Mouse (Mus musculus) urinary bladder, postnatal 25 days (tissue): ENCODE measurements around the gene Mpped1.

Experiments
- DNase-seq: peaks from one replicate; pipeline ENCODE4 v3.0.0; 2022; ENCODE audit warnings: low spot score

The Mpped1 gene

DNA sequence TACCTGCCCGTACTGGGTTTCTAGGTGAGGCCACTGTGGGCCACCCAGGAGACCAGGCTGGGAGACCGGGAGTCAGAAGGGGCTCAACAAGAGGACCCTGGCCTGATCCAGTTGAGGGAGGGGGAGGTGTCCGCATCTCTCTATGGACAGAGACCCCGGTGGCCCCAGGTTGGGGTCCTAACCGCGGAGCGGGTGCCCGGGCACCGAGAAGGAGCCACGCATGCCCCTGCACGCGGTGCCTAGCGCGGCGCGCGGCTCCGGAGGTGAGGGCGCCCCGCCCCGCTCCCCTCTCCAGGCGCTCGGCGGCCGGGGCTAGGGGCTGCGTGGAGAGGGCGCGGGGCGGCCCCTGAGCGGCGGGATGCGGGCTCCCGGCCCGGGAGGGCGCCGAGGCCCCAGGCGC lies at the start of gene Mpped1:
TSS of gene Mpped1 (plus strand) at position 81 of the 400 bp plus-strand sequence.
- no peak for DNase-seq

DNA sequence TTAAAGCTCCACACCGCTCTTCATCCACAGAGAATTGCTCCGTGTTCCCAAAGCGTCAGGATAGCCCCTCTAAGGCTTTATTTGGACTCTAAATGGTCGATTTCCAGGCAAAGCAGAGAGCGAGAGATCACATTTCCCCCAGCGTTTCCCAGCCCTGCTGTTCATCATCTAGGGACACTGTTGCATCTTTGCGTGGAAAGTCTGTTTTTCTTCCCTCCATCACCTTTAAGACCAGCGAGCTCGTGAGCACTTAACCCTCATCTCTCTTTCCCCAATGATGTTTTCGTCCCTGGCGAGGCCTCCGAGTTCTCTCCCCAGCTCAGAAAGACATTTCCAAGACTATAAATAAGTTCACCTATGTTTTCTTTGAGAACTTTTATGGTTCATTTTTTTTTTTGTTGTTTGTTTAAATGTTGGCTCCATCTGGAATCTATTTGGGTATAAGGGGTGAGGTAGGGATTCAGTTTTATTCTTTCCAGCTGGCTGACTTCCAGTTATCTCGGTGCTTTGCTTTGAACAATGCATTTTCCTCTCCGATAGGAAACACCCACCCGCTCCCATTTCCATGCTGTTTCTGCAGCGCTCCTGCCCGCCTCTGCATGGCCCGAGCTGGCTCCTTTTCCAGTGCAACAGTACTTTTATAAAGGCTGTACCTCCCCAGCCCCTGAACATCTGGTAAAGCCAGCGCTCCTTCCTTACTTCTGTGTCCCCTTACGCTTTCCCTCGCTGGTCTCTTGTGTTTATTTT lies 38.4 kb upstream of the Mpped1 start:
- no peak for DNase-seq

DNA sequence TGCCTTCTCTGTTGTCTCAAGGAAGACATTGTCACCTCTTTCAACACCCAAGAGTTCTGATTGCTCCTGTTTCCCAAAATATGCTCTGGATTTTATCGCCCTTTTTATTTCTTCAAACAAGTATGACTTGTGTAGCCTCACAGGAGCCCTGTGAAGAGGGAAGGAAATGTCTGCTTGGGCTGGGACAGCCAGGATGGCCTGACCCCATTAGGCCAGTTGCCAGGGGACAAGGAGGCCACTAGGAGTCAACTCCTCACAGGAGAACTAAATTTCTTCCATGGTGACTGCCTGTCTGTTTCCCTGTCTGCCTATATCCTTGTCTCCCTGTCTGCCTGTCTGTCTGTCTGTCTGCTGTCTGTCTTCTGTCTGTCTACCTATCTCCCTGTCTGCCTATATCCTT lies 37.2 kb upstream of the Mpped1 start:
- DNase-seq: no peak

DNA sequence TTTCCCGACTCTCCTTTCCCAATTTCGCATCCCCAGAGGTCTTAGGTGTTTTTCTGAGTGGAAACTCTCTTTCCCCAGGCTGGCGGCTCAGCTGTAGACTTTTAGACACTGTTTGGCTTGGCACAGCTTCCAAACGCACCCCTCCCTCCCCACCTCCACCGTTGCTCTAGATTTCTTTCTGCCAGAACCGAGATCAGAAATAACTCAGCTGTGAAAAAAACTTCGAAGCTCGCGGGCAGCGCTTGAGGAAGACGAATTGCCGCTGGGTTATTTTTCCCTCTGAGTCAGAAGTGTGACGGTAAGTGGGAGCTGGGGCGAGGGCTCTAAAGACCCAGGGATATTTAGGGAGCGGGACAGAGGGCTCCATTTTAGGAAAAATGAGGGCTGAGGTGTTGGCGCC lies 33.0 kb upstream of the Mpped1 start:
- DNase-seq: no peak

DNA sequence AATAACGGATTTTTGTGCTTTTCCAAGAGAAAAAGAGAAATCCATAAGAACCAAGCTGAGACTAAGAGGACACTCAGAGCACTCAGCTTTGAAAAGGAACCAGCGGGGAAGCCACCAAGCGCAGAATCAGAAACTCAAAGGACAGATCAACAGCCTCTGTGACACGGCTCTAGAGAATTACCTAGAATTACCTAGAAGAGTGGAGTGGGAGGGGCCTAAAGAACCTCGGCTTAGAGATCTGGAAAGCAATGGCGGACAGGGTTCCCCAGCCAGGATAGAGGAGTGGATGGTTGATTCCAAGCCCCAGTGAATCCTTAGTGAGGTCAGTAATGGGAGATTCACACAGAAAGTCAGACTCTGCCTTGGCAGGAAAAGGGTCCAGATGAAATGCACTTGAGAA lies 30.3 kb upstream of the Mpped1 start:
- DNase-seq: no peak

DNA sequence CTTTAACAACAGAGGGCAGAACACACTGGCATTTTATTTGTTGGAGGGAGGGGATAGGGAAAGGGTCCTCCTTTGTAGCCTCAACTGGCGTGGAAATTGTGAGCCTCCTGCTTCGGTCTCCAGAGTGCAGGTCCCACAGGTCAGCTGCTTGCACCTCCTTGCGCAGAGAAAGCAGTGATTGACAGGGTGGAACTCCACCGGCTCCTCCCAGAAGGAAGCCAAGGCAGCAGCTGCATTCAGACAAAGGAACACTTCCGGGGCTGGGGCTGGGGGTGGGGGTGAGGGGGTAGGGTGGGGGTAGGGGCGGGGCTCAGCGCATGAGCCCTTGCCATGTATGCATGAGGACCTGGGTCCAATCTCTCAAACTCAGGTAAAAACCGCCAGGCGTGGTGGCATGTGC lies 29.8 kb upstream of the Mpped1 start:
- DNase-seq: no peak

DNA sequence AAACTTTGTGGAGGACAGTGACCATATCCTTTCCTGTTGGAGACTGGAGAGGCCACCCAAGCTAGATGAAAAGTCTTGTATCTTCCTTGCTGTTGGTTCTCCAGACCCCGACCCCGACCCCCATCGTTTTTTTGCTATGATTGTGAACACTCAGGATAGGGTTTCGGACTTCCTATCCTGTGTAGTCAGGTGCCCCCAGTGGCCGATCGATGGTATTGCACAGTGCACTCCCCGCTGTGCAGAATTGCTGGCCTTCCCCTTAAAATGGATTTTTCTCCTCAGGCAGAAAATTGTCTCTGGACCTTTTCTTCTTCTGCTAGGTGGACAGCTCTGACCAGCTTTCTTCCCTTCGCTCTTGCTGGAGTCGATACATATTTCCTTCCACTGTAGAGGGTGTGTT lies 22.5 kb upstream of the Mpped1 start:
- DNase-seq: no peak

DNA sequence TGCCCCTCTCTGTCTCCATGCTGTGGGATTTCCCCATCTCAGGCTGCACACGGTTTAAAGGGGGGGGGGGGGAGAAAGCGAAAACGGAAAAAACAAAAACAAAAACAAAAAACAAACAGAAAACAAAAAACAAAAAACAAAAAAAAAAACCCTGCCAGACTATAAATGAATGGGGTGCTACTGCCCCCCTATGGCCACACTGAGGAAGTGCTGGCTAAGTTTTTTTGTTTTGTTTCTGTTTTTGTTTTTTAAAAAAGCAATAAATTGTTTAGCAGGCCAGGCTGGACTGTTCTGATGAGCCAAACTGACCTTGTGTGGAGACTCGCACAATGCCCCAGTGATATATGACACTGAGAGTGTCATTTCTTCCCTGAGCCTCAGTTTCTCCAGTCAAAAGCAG lies 20.3 kb upstream of the Mpped1 start:
- no peak for DNase-seq

DNA sequence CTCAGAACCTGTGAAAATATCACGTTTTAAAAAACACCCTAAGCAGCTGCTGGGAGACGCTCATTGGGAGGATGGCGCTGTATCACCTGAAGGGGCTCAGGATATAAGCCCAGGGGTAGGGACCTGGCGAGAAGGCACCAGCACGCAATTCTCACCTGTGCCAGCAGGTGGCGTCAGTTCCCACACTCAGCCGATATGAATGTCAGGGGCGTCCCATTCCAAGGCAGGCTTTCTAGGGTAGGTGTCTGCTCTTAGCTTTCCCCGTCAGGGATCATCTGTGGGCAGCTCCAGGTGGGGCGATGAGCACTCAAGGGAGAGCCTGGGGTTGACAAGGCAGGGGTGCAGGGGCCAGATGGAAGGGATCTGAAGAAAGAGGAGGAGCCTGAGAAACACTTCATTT lies 18.6 kb upstream of the Mpped1 start:
- peak; percentile 13 for DNase-seq

DNA sequence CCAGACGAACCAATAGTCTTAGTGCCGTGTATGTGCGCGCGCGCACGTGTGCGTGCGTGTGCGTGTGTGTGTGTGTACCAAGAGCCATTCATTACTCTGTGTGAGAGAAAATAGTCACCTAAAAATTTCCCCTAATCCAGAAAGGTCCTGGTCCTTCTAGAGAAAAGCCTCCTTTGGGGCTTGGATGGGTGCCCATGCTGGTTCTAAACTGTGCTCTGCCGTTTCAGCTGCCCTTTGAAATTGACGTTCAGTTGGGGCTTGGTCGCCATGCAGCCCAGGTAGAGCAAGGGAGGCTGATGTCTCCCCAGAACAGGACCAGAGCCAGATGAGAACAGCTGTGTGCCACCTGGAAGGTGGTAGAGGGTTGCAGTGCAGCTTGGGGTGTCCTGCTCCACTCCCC lies 17.8 kb upstream of the Mpped1 start:
- no peak for DNase-seq

DNA sequence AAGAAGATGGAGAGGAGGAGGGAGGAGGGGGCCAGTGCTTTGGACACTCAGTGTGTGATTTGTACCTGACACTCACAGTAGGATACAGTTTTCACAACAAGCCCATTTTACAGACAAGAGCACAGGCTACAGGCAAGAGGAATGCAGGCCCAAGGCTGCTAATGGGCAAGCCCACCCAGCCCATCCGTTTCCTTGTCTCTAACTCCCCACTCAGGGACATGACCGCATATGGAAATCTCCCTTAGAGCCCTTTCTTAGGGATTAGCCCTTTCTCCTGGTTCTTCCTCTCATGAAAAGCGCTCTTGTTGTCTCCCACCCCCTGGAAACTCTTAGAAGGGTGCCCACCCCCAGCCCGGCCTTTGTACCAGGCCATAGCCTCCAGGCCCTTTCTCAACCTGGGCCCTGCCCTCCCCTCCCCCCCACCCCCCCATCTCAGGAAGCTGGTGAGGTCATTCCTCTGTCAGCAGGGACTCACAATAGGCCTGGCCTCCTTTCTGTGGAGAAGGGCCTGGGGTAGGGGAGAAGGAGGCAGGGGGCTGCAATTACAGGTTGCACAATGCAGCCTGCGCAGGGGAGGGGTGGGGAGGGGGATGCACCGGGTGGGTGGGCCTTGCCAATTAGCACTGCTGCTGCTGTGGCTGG lies 13.8 kb upstream of the Mpped1 start:
- no peak for DNase-seq

DNA sequence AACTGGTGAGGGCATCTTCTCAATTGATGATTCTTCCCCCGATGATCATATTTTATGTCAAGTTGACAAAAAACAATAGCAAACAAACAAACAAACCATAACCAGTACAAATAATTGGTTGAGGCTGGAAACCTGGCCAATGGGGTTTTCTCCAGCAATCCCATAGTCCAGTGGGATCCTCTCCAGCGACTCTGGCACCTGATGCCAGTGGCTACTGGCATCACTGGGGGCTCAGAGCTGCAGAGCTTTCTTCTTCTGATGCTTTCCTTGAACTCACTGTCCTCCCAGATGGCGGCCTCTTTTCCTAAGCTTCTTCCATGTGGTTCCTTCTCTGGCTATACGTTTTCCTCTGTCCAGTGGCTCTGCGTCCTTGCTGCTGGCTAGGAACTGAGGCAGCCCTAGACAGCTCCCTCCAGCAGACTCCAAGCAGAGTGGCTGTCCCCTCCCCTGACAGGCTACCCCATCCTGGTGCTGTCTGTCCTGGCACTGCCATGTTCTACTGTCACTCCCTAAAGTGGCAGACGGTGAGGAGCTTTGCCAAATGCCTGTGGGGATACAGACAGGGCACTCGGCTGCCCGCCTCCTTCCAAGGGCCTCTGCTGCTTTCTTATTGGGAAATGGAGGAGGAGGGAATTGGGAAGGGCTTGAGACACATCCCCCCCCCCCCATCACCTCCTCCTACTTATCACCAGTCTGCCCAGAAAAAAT lies 7.8 kb upstream of the Mpped1 start:
- DNase-seq: no peak

DNA sequence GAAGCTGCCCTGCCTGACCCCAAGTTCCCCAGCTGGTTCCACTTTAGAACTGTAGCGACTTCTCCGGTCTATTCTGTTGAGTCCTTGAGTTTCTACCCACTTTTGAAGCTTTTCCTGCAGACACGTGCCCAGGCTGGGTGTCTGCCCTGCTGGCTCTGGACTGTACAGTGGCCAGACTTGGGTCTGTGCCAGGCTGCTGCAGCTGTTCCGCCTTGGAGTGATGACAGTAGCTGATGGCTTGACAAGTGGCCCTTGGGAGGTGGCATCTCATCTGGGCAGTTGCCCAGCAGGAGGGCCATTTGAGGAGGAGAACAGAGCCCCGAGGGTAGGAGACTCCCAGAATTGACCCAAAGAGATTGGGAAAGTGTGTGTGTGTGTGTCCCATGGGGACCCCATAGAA lies 6.8 kb upstream of the Mpped1 start:
- no peak for DNase-seq

DNA sequence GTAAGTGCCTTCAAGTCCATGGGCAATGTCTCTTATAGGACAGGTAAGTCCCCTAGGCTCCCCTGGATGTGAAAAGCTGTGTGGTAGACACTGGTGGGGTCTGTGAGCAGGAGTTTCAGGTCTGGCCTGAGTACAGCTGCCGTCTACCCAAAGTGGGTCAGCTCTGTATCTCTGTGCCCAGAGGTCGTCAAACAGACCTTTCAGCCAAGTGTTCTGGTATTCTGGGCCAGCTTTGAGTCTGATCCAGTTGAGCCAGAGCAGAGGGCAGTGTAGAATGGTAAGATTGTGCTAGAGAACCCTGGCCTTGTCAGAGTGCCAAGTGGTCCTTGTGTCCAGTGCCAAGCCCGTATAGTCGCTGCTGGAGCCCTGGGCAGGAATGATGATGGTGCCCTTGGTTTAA lies 6.3 kb upstream of the Mpped1 start:
- no peak for DNase-seq

DNA sequence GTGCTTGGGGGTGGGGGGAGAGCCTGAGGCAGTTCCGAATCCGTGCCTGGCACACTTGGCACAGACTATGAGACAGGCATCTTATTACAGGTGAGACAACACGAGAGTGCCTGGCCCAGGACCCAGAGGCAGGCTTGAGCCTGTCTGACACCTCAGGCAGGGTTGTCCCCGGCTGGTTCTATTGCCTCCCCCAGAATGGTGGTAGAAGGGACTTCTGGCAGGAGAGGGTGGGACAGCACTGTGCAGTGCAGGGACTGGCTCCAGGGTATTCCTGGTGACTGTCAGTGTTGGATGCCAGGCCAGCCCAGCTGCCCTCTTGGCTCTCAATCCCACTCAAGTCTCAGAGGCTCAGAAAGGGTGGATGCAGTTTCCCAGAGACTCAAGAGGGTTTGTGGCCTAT lies 4.3 kb upstream of the Mpped1 start:
- DNase-seq: no peak

DNA sequence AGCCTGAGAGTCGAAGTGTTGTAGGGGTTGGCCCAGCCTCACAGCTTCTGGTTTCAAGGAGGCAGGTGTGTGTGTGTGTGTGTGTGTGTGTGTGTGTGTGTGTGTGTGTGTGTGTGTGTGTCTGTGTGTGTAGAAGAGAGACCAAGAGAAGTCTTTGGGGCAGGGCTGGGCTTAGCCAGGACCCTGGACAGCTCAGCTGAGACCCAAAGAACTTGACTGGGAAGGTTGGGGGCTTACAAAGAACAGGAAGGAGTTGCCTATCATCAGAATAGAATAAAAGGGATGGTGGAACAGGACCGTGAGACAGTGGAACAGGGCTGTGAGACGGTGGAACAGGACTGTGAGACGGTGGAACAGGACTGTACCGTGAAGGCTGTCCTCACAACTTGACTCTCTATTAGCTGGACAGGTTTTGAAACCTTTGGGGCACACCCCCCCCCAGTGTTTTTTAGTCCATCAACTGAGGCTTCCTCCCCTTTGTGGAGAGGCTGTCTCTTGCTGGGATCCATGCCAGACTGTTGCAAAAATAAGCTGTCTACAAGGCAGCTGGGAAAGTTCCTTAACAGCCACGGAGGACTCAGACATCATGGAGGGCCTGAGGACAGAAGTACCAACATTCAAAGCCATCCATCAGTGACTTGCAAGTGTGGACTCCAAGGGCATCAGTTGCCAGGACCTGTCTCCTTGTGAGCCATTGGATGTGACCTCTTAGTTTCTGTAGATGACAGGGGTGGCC lies 2.8 kb upstream of the Mpped1 start:
- DNase-seq: no peak

DNA sequence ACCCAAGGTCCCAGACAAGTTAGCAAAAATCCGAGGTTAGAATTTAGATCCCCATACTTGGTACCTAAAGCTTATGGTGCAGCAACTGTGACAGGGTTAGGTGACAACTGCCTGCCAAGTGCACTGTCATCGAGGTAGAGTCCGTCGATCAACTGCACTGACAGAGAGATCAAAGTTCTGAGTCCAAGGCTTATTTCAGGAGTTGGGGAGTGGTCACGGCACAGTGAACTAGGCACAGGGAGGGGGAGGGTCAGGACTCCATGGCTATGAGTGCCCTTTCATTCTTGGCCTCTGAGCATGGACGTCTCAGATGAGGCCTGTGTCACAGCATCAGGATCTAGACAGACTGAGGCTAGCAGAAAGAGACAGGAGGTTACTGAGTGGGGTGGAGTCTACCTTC lies 1.8 kb upstream of the Mpped1 start:
- DNase-seq: no peak

DNA sequence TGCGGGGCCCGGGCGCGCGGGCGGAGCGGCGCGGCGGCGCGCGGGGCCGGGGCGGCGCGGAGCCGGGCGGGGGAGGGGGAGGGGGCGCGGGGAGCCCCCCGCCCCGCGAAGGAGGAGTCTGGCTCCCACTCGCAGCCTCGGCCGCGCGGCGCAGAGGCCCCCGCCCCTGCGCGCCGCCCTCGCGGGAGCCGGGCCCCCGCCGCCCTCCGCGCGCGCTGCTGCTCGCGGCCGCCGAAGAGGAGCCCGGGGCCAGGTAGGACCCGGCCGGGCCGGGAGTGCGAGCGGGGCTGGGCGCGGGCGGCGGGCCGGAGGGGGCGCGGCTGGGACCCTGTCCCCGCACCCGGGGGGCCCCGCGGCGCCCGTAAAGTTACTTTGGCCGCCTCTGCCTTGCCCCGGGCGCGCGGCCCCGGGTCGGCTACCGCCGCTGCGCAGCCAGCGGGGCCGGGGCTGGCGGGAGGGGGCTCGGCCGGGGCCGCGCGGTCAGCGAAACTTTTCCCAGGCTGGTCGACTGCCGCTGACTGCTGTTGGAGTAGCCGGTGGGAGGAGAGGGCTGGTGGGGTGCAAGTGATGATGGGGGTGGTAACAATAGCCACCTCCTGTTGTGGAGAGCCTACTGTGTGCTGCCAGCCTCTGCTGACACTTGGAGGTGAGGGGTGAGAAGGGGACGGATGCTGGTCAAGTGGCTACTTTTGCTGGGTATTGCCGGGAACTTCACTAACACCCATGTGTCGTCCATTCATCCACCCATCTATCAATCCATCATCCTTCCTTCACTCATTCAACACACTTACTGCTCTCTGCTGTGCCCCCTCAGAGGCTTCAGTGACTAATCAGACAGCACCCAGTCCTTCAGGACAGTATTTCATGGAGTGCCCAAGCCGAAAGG lies 831 bp downstream of the Mpped1 start:
- no peak for DNase-seq

DNA sequence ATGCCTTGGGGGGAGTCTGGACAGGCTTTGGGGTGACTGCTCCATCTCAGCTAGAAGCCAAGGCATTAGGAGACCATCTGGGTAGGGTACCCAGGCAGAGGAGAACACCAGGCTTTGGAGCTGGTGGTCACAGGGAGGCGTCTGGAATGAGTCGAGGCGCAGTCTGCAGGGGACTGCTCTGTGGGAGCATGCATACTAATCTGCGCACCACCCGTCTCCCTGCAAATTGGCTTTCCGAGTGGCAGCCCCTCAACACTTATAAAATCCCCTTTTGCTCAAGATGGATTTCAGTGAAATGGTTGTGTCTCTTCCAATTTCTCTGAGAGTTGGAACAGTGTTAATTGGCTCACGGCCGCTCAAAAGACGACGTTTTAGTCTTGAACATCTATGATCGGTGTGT lies 2.0 kb downstream of the Mpped1 start:
- DNase-seq: no peak

DNA sequence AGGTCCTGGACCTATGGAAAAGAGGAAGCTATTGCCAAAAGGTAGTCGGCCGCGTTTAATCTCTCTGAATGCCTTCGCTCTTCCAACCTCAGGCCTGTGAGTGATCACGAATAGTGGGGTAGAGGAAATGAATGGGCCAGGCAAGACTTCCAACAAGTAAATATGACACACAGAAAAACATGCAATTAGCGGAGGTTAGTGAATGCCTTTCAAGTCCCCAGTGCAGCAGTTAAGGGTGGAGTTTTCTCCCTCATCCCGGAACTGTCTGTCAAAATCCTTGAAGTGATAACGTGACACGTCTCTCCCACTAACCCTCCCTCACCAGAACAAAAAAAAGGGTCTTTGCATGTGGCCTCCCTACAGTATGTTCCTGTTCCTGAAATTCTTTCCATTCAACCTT lies 3.0 kb downstream of the Mpped1 start:
- DNase-seq: no peak

DNA sequence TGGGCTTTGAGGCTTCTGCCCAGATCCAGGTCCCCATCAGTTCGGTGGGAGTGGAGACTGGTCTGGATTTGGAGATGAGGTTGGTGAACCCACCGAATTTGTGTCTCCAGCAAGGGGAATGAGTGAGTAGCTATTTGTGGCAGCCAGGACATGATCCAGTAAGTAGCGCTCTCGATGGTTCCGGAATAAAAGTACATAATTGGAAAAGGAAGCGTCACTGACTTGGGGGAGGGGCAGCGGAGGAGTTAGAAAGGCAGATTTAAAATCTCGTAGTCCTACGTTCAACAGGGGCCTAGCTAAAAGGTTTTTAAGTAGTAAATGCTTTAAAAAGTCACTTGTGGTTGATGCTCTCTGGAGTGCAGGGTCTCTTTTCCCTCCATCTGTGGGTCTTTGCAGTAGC lies 5.5 kb downstream of the Mpped1 start:
- no peak for DNase-seq

DNA sequence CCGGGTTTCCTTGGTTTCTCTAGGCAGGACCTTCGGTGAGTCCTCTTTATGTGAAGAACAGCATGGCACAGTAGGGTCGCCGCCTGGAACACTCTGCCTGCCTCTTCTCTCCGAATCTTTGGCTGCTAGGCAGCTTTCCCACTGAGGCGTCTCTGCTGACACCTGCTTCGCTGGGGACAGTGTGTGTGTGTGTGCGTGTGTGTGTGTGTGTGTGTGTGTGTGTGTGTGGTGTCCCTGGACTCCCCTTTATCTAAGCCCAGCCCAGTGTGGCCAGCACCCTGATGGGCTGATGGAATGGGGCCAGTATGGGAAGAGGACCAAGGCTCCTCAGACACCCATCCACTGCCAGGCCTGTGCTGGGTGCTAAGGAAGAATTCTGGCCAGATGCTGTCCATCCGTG lies 9.8 kb downstream of the Mpped1 start:
- no peak for DNase-seq
